Mouse (Mus musculus) forelimb bud, embryonic 11.5 days (tissue): ENCODE results near the gene Dcdc2b.

ENCODE experiments used
- DNase-seq: peaks from one replicate; pipeline ENCODE4 v3.0.0-alpha.2; 2012; ENCODE audit warnings: low read depth, low spot score

Gene Dcdc2b

GRCm38 (mm10) chr4:129578466-129578865, 35.6 kb downstream of the Dcdc2b start, which contains the start of gene Fam167b:
TSS of gene Fam167b (minus strand) at chr4:129578549.
- no peak for DNase-seq

- DNase-seq, result no peak
These were observed 36.4 kb downstream of the Dcdc2b start for GRCm38 (mm10) chr4:129577688-129578087.

GRCm38 (mm10) chr4:129576863-129577491, 37.1 kb downstream of the Dcdc2b start:
- peak; percentile 43 for DNase-seq

- DNase-seq, result no peak
These were observed 38.7 kb downstream of the Dcdc2b start for GRCm38 (mm10) chr4:129575171-129575844.

GRCm38 (mm10) chr4:129573430-129573829, 40.6 kb downstream of the Dcdc2b start, which contains the start of gene Lck:
TSS of gene Lck (minus strand) at chr4:129573641.
- DNase-seq, result no peak

- no peak for DNase-seq
These were observed 41.0 kb downstream of the Dcdc2b start for GRCm38 (mm10) chr4:129573093-129573370.

- DNase-seq, result no peak
These were observed 41.6 kb downstream of the Dcdc2b start for GRCm38 (mm10) chr4:129572236-129573092.

- no peak for DNase-seq
These were observed 42.4 kb downstream of the Dcdc2b start for GRCm38 (mm10) chr4:129571551-129572084.

- no peak for DNase-seq
These were observed 44.0 kb downstream of the Dcdc2b start for GRCm38 (mm10) chr4:129570028-129570427.

GRCm38 (mm10) chr4:129568366-129568765, 45.7 kb downstream of the Dcdc2b start:
- DNase-seq, result no peak

- DNase-seq, result no peak
These were observed 48.9 kb downstream of the Dcdc2b start for GRCm38 (mm10) chr4:129565139-129565538.

- DNase-seq, result peak; percentile 80
These were observed 50.3 kb downstream of the Dcdc2b start for GRCm38 (mm10) chr4:129563718-129564117.

- DNase-seq, result no peak
These were observed 52.9 kb downstream of the Dcdc2b start for GRCm38 (mm10) chr4:129561184-129561583.
